ENCODE assay signal across 7 mouse cellular contexts in genomic region chr6:51523807-51524320, GRCm38 (mm10). TPM values are rescaled to one million over a fixed set of nuclear protein-coding genes. Genes with fewer than 3 reads are reported as not detected.
A peak's percentile ranks its signal among the peaks of the same experiment; 100 is the strongest.
DNase-seq lines count a peak whose midpoint lies in the region.

Gene Snx10 (plus strand): TSS chr6:51523901.

- peaks cover 33% of the 10 kb centered on the region for H3K4me1 ChIP-seq in hindbrain, embryonic 10.5 days (replicated peaks)
- H3K4me1 ChIP-seq in megakaryocyte, embryonic 14.5 days = peaks cover 20% of the 10 kb centered on the region

- under 1% methylated on average over 47 of the region's 47 CpGs for WGBS in hindbrain, embryonic 10.5 days

- peak; percentile 64 for DNase-seq in R1 (ENCODE audit: low read depth, low spot score)
- DNase-seq in cerebellum, adult 9-10 months = peak; percentile 53
- DNase-seq in frontal cortex, adult 2 months (ENCODE audit: extremely low spot score in 1 of 2, low spot score in 1 of 2) = peak in 1 of 2 experiments; percentile 68
- peak; percentile 64 for DNase-seq in hindbrain, embryonic 10.5 days (ENCODE audit: low spot score)
- DNase-seq in left cerebral cortex, adult 8-10 months (ENCODE audit: low spot score in 2 of 2) = peak; percentile 32 to 37
- peak; percentile 65 for DNase-seq in right cerebral cortex, postnatal 14 days

- no peaks in the 10 kb centered on the region for H3K27me3 ChIP-seq in hindbrain, embryonic 10.5 days (ENCODE audit: insufficient read depth, poor library complexity, severe bottlenecking)
- H3K27me3 ChIP-seq in megakaryocyte, embryonic 14.5 days (replicated peaks) = peaks cover 27% of the 10 kb centered on the region

- H3K36me3 ChIP-seq in hindbrain, embryonic 10.5 days = no peaks in the 10 kb centered on the region
- H3K36me3 ChIP-seq in megakaryocyte, embryonic 14.5 days (replicated peaks; ENCODE audit: low read length) = no peaks in the 10 kb centered on the region

- peak within 1 kb of the TSS; percentile 91 for H3K27ac ChIP-seq in hindbrain, embryonic 10.5 days

- H3K9me3 ChIP-seq in hindbrain, embryonic 10.5 days = no peaks in the 10 kb centered on the region
- no peaks in the 10 kb centered on the region for H3K9me3 ChIP-seq in megakaryocyte, embryonic 14.5 days

- H3K4me3 ChIP-seq in hindbrain, embryonic 10.5 days = peak within 1 kb of the TSS; percentile 69
- H3K4me3 ChIP-seq in megakaryocyte, embryonic 14.5 days (replicated peaks) = peak within 1 kb of the TSS; percentile 91

RNA-seq across cellular contexts. Expression of gene Snx10, which starts in this region (rescaled TPM):
- 56.0 and 73.2 TPM in 2 replicates for polyA plus RNA-seq in frontal cortex, adult 2 months (2012; rRNA removed)
- polyA plus RNA-seq in hindbrain, embryonic 10.5 days (2016; fragmentation: Nextera tagmentation; extraction: Ambion mirVana) = 35.8 and 41.9 TPM in 2 replicates
- 100 to 1,000 TPM in 3 of 4 experiments, 10 to 100 TPM in 1; 98.8 to 113 (median 110) TPM for total RNA-seq in left cerebral cortex, adult 8-10 months (2022)
- polyA plus RNA-seq in megakaryocyte, embryonic 14.5 days (2012; ENCODE audit: insufficient read depth, low replicate concordance) = 2.4 TPM in 1 of 2 replicates, not detected in the other

Comparison
In these comparisons a context has a peak if more than half of its experiments do, and no peak if none do; other contexts are left out.
1. RNA of gene Snx10 (polyA plus RNA-seq): 56.0 to 73.2 TPM in frontal cortex, adult 2 months and 35.8 to 41.9 TPM in hindbrain, embryonic 10.5 days; 2.4 TPM in megakaryocyte, embryonic 14.5 days; every median in the first group is over 10 times any median in the second.